Mouse (Mus musculus): ENCODE results near the gene Fhl2. TPM values are rescaled to one million over a fixed set of nuclear protein-coding genes. Genes with fewer than 3 reads are reported as not detected.

The Fhl2 gene
- total RNA-seq, 2 experiments from 2014 or later: 1,103 to 1,257 TPM

- DNase-seq: peak; percentile 94
Measured at GRCm38 (mm10) chr1:43098031-43098984, 98.5 kb downstream of the Fhl2 start, which contains the start of the genes Tgfbrap1 and AI597479. Gene Tgfbrap1 (minus strand): TSS chr1:43098637. Gene AI597479 (plus strand): TSS chr1:43098710.

DNA sequence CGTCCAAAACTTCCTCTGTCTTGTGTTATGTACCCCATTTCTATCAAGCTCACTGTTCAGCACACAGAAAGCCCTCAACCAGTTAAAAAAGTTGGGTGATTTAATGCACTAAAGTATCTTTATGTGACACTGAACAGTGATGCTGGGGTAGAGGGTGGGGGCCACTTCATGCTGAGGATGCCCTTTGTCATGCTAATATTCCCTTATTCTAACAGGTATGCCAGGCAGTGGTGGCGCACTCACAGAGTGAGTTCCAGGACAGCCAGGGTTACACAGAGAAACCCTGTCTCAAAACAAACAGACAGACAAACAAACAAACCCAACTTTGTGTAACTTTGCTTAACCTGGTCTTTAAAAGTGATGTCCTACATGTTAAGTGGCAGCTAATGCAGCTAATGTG lies 102.6 kb downstream of the Fhl2 start:
- no peak for DNase-seq

- peak; percentile 65 for DNase-seq
Measured at GRCm38 (mm10) chr1:43092056-43093015, 104.4 kb downstream of the Fhl2 start.

DNA sequence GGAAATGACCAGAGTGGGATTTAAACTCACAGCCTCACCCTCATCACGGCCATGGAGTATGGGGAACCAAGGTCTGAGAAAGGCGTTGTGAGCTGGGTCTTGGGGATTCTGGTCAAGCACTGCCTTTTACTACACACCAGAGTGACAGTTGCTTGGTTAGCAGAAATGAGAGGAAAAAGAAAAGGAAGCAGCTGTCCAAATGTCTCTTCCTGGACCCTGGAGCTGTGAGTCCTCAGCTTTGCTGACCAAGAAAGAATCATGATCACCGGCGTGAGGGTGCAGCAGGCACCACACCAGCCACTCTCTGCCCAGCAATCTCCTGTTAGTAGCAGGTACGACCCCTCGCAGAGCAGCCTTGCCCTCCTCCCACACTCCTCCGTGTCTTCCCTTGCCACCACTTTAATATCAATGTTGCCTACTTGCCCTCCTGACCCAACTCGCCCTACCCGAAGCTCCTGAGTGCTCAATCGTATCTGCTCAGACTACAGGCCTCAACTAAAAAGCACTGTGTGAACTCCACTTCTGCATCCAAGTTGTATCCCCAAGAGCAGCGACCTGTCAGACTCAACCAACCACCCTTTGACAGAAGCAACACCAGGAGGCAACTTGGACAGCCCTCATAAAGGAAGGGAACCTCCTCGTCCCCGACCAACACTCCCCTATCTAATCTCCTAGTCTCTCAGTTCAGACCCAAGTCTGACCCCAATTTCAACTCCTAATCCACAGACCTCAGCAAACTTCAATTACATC lies 105.3 kb downstream of the Fhl2 start:
- no peak for DNase-seq

DNA sequence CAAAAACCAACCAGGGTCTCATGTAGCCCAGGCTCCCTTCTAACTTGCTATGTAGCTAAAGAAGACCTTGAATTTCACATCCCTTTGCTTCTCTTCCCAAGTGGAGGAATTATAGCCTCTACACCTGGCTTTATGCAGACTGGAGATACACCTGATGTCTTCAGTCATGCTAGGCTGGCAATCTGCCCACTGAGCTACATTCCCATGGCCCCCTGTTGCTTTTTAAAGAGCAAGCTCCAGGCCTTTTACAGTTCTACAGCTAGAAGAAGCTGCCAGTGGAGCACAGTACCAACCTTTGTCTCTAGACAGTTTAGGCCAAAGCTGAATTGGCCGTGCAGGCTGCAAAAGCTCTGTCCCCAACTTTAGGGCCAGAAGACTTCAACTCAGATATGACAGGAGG lies 106.4 kb downstream of the Fhl2 start:
- no peak for DNase-seq

DNA sequence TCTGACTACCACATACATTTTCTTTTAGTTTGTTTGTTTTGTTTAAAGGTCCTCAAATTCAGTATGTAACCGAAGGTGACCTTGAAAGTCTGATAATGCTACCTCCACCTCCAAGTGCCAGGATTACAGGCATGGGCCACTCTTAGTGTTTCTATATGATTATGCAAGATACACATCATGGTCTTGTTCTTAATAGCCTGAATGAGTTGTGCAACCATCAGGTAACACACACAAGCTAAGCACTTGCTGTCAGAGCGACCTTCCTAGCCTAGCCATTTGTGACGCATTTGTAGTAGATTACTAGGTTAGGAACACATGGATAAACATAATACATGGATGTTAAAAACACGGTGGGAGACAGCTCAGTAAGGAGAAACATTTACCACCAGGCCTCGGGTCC lies 113.8 kb downstream of the Fhl2 start:
- no peak for DNase-seq

- no peak for DNase-seq
Measured at GRCm38 (mm10) chr1:43078124-43078523, 118.7 kb downstream of the Fhl2 start.

DNA sequence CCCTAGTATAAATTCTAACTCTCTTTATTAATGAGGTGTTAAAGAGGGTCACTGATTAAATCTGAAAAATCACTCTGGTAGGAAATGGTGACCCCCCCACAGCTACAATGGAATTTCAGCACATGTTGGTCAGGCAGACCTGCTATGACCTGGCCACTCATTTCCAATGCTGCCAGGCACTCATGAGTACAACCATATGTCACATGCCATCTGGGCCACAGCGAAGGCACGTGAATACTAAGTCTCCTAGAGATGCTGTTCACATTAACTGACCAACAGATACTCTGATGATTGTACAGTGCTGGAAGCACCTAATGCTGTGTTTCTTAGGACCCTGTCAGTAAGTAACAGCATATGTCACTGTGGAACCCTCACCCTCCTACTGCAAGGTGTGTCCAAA lies 122.0 kb downstream of the Fhl2 start:
- DNase-seq: no peak

Other genes starting within 250 kb of the Fhl2 start
- 1 to 10 TPM in 1 of 2 experiments, under 1 TPM in 1; 0.81 to 1.4 TPM for gene Gpr45, start 244.1 kb downstream of the Fhl2 start, total RNA-seq (2021)
- gene Tgfbrap1, start 98.3 kb downstream of the Fhl2 start, total RNA-seq (2021): 10 to 100 TPM; 16.3 to 17.3 TPM
- gene AI597479, start 98.3 kb downstream of the Fhl2 start, total RNA-seq (2021): 1 to 10 TPM; 9.2 to 9.8 TPM
- gene Nck2, start 247.6 kb upstream of the Fhl2 start, total RNA-seq (2021): 10 to 100 TPM; 34.0 to 38.3 TPM

All from heart, postnatal 4 days (tissue).